Mouse (Mus musculus): ENCODE results near the gene Ssr1.

- TF ChIP-seq MYOG (IDR thresholded peaks at IDR 0.05; ENCODE audit: control insufficient read depth in 1 of 3, insufficient read depth in 1 of 3, insufficient read length in 2 of 3, low read depth in 2 of 3) (no peak), POLR2AphosphoS2 (IDR thresholded peaks at IDR 0.05; ENCODE audit: insufficient read length, low read depth) (no peak), TCF12 (IDR thresholded peaks at IDR 0.05; ENCODE audit: insufficient read depth, poor library complexity, severe bottlenecking) (no peak), POLR2A (IDR thresholded peaks at IDR 0.05; ENCODE audit: insufficient read length, low read depth) (no peak)
These were observed 14.5 kb downstream of the Ssr1 start for GRCm38 (mm10) chr13:37979506-37979905.

Measured in myocyte (in vitro differentiated cells).